Mouse (Mus musculus) adrenal gland, postnatal 4 days (tissue): ENCODE measurements at regions not wholly inside any gene's neighbourhood (a gene's known extent, or its start where the extent isn't known, plus 50 kb on each side); places are given as distances from the start of the nearest gene placed in this dataset.

Experiments
- DNase-seq, 2 experiments: peaks; one replicate each; pipeline ENCODE4 v3.0.0; 2021 to 2022; ENCODE audit warnings: low spot score in 2 of 2, mixed read lengths in 2 of 2

GRCm38 (mm10) chr8:10828580-10828979, 179.7 kb downstream of the Irs2 start:
- DNase-seq: no peak

GRCm38 (mm10) chr8:10827560-10827959, 180.7 kb downstream of the Irs2 start:
- DNase-seq: no peak

DNA sequence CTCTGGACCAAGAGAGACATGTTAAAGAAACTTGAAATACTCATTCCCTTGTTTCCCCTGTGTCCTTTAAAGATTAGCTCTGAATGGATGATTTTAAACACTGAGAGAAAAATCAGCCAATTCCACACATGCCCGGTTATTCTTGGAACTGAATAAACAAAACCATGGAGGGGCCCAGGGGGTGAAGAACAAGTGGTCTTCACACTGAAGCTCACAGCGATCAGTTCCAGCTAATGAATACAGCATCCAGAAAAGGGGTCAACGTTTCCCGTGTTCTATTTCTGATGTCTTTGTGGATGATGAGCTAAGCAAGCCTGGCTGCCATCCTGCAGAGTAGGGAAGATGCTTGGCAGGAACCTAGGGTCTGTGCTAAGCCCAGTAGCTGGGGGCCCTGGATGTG, 182.3 kb downstream of the Irs2 start:
- DNase-seq: no peak

DNA sequence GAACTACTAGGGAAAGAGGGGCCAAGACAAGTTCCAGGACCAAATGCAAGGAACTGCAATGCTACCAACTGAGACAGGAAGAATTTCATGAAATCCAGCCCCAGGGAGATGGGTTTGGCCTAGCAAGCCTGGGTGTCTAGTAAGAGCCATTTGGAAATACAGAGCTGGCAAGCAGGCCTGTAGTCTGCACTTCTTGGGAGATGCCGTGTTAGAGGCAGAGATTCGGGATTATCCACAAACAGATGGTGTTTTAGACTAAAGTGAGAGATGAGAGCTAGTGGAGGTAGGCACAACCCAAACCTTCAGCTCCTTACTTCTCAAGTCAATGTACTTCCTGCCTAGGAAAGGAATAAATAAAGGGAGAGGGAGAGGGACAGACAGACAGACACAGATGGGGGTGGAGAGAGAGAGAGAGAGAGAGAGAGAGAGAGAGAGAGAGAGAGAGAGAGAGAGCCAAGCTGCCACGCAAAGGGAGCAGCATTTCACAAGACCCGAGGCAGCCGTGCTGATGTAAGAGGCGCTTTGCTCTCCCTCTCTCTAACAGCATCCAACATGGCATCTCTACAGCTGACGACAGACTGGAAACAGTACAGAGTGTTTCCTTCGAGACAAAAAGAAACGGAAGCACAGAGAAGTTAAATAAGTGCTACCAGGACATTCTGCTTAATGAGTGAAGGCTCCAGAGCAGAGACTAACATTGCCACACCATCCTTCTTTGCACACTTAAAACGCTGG, 182.9 kb downstream of the Irs2 start:
- DNase-seq: no peak

GRCm38 (mm10) chr8:10821901-10822300, 186.4 kb downstream of the Irs2 start:
- no peak for DNase-seq

- no peak for DNase-seq
These were observed 193.8 kb downstream of the Irs2 start for GRCm38 (mm10) chr8:10814499-10814898.

DNA sequence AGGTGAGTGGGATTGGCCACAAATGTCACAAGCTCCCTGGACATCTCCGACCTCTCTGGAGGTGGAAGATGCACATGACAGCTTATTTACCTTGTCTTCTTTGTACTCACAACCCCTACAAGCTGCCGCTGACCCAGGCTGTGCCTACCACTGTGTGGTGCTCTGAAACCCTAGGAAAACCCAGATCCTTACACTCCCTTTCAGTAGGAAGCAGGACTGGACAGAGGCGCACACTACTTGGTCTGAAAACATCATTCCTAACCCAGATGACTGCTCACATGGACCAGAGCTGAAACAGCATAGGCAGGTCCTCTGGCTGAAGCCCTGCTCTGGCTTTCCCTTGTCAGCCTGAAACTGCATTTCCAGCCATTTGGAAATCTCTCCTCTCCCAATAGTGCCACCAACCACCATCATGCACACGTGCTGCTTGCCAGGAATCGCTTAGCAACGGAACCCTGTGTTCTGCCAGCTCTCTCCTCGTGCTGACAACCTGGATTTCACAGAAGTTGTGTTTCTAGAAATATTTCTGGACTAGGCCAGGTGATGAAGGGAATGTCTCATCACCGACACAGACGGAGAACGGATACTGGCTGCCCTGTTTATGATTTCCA, 196.1 kb downstream of the Irs2 start:
- no peak for DNase-seq

- DNase-seq: no peak
These were observed 201.2 kb downstream of the Irs2 start for GRCm38 (mm10) chr8:10807040-10807439.

DNA sequence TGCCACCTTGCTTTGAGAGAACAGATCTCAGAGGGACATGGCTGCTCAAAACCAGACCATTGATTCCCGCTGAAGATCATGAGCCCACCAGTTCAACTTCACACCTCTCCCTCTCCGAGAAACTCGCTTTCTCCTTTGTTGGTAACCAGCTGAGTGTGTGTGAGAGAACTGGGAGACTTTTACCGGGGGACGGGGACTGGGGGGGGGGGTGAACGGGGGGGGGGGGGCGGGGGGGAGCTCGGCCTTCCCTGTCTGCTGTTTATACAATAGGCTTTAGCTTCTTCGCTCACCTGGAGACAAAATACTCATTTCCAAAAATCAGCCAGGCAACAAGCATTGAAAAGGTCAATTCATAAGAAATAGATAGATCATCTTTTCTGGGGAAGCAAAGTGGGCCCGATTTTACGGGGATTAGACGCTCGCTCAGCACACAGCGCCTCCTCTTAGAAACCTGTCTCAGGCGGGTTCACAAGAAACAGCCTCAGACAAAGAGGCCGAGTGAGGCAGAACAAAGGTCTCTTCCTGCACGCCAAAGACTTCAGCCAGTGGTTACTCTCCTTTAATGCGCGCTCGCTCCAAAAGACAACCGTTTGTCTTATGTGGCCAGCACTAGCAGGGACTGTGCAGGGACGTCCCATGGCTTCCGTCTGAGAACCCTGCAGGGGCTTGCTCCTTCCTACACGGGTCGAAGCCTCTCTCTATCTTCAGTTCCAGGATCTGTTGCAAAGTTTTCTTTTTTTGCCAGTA, 202.7 kb downstream of the Irs2 start:
- DNase-seq: no peak

DNA sequence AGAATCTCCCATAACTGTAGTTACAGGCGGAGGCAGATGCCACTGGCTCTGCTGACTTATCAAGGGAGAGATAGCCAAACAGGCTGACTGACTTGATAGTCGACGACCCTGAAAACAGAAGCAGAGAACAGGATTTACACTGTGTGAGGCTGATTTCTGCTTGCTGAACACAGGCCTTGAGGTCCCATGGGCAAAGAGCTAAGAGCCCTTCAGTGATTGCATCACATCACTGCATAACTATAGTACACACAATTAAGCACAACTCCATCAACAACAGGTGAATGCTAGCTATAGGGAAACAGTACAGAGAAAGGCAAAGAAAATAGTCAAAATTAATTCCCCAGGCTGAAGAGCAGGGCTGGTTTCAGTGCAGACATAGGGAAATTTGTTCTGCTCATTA, 203.3 kb downstream of the Irs2 start:
- no peak for DNase-seq

DNA sequence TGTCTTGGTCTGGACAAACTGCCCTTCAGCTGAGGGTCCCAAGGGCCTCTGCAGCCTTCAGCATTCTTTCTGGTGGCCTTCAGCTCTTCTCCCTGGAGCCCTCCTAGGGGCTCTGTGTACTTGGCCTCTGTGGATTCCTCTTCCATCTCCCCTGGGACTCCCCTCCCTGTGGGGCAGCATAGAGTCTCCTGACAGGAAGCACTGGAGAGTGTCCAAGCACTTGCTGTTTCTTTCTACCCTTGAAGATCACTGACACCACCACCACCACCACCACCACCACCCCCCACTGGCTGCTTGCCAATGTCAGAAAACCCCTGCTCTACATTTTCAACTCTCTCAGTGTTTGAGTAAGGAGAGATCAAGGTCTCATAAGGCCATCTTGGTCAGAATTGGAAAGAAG, 206.3 kb downstream of the Irs2 start:
- DNase-seq: no peak

GRCm38 (mm10) chr8:10801580-10801979, 206.7 kb downstream of the Irs2 start:
- no peak for DNase-seq

DNA sequence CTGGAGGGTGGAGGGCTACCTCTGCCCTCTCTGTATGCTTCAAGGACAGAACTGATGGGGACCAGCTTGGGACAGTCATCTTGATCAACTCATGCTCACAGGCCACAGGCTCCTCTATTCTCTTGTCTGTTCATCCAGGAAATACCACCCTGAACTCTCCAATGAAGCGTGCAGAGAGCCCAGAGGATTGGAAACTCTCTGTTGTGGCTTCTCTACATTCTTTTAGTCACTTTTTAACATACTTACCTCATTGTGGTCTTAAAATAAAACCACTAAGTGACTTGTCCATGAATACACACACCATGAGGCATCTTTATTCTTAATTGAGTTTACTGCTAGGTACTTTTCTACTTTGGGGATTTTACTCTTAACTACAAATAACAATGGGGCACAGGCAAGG, 209.8 kb downstream of the Irs2 start:
- no peak for DNase-seq

DNA sequence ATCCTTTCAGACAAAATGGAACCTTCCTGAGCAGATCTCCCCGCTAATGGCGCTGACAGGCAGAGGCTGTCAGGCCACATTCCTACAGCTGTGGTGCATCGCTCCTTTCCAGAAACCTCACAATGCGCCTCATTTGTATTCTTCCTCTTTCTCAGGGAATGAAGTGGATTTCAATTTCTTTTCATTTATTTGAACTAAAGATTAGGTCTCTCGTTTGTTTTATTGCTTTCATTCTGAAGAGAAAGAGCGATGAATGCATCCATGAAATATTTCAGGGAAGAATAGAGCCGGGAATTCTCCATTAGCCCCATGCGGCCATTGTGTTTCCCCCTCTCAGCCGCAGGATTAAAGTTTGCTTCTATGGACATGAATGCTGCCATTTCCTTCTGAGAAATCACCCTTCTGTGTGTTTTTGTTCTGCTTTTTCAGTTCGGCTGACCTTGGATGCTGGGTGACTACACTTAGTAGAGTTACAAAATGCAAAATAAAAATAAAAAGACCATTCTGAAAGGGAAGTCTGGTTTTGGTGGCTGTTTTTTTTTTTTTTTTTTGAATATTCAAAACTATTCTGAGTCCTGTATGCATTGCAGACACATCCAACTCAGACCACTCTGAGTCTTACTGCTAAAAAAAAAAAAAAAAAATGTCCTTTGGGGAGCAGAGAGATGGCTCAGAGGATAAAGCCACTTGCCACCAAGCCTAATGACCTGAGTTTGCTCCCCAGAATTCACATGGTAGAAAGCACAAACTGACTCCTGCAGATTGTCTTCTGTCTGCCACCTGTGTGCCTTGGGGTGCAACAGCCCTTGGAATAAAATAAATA, 213.7 kb downstream of the Irs2 start:
- no peak for DNase-seq

- DNase-seq: no peak
These were observed 214.4 kb downstream of the Irs2 start for GRCm38 (mm10) chr8:10793670-10794366.

DNA sequence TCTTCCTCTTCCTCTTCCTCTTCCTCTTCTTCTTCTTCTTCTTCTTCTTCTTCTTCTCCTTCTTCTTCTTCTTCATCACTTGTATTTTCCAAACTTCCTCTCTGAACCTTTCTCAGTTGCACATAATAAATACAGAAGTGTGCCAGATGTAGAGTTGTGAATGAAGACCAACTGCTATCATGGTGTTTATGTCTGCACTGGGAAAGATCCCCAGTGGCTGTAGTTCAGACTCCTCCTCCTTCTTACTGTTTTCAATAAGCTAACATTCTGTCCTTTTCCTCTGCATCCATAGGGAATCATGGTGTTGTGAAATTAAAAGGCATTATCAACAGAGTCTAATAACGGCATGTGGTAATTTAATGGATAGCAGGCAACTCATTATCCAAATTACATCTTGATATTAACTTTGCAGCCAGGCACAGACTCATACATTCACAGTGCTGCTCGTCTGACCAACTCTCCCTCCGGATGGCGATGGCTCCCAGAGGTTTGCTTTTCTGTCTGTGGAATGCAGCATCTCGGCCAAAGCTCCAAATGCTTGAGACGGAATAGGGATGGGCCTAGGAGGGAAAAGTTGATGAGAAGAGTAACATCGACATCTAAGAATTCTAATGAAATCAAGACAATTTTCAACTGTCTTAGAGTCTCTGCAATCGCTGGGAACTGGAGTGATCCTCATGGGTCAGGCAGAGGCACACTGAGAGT, 219.6 kb downstream of the Irs2 start:
- DNase-seq: no peak

GRCm38 (mm10) chr8:10785801-10786200, 222.5 kb downstream of the Irs2 start:
- DNase-seq: no peak

DNA sequence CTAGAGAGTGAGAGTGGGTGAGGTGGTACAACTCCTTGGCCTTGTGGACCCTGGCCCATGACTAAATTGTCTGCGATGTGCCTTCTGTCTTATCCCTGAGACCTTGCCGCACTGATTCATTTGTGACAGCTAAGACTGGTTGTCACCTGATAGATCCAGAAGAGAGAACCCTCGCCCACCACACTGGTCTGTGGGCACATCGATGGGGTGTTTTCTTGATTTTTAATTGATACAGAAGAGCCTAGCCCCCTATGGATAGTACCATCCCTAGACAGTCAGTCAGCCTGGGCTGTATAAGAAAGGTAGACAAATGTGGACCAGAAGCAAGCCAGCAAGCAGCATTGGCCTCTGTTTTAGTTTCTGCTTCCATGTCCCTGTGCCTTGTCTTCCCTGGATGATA, 222.9 kb downstream of the Irs2 start:
- DNase-seq: no peak

DNA sequence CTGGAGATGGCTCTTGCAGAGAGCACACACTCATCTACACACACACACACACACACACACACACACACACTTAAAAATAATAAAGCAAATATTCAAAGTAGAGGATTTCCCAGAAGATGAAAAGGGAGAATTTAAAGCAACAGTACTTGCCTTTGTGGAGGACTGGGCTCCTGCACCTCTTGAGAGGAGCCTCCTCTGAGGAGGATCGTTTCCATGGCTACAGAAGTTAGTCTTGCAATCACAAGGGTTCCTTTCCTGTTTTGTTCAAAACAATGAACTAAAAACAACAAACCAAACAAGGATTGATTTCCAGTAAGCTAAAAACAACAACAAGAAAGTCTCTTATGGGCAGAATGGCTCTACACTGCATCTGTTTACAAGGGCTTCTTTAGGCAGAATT, 223.8 kb downstream of the Irs2 start:
- no peak for DNase-seq

- DNase-seq: no peak
These were observed 226.4 kb downstream of the Irs2 start for GRCm38 (mm10) chr8:10781860-10782259.
